Mouse (Mus musculus) layer of hippocampus, adult 11-12 months (tissue): ENCODE results near the gene Arrb2.
"Not testable (repeated sequence)": the region's sequence is repeated elsewhere in the genome, so short reads cannot be mapped to it uniquely, and the experiment has no call there.

Experiments
- DNase-seq: peaks from one replicate; pipeline ENCODE4 v3.0.0; 2022; ENCODE audit warnings: low spot score

Gene Arrb2

DNA sequence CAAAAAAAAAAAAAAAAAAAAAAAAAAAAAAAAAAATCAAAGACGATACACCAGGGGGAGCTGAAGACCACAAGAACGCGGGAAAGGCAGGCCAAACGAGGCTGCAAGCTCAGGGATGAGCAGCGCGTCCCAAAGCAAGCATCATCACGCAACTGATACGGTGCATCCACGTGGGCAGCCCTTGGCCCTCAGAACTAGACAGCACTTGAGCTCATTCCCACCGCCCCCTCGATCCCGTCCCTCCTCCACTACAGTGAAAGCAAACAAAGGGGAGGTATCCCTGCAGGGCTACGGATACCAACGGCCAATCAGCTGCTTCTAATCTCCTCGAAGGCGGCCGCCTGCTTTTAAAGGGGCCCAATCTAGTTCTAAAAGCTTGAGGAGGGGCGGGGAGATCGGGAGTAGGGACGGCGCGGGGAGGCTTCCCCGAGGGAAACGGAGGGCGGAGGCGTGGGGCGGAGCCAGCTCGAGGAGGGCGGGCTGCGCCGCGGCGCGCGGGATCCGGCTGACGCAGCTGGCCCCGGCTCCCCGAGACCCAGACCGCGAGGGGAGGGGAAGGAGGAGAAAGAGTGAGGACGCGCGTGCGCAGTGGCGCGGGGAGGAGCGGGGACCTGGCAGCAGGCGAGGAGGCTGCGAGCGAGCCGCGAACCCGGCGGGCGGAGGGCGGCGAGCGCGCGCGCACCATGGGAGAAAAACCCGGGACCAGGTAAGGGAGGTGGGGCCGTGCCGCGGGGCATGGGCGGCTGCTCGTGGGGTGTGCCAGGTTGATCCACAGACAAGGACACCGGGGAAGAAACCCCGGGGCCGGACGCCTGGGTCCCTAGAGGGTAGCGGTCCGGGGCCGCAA lies at the start of gene Arrb2:
TSS of gene Arrb2 (plus strand) at position 588 of the 847 bp plus-strand sequence.
- peak; percentile 97 for DNase-seq

DNA sequence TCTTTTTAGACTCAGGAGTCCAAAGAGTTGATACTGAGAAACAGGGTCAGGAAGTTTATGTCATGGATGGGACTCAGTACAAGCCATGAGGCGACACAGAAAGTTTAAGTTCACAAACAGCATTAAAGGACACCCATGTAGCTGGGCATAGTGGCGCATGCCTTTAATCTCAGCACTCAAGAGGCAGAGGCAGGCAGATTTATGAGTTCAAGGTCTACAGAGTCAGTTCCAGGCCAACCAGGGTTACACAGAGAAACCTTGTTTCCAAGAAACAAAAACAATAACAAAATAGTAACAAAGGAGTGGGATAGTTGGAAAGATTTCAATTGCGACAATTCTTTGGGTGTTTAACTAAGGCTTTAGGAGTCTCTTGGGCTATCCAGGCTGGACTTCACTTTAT lies 48.3 kb upstream of the Arrb2 start:
- DNase-seq, result no peak

DNA sequence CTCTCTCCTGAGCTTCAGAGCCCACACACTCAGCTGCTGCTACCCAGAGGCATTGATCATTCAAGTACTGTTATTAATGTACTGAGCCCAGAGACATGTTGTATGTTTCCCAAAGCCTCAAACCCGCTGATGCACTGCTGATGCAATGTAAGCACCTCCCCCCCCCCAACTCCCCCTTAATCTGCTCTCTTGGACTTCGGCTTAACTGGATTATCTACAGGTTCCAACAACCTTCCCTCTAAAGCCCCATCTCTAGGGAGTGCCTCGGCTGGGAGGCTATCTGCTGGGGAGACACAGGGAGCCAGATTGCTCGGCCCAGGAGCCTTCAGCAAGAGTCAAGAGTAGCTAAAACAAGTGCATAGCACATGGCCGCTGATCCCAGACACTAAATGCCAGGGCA lies 45.0 kb upstream of the Arrb2 start:
- no peak for DNase-seq

DNA sequence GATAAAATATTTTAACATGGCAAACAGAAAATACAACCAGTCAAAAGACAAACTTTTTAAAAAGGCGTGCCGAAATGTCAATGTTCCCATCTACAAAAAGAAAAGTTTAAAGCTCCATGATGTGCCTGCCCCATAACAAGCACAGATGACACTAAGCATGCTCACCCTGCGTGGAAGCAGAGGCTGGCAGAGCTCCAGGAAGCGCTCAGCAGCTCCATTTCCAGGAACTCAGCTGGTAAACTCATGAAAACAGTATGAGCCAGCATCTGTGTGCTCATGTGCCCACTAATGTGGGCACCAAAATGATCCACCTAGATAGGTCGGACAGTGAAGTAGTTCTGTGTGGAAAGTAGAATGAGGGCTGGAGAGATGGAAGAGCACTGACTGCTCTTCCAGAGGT lies 43.0 kb upstream of the Arrb2 start:
- DNase-seq, result peak; percentile 50

DNA sequence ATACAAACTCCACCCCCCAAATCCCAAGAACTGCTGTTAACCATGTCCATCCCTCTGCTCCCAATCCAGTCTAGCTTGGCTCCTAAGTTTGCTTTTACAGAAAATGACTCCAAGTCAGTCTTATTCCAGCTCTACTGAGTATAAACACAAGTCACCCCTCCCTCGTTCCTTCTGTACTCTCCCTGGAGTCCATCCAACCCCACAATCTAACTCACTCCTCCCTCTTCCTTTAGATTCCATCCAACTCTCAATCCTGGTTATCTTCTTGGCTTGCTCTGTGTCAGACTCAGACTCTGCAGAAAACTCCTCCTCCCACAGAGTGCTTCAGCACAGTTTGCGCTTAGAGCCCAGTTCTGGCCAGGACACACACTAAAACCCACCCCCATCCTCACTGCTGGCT lies 28.8 kb upstream of the Arrb2 start:
- DNase-seq, result no peak

DNA sequence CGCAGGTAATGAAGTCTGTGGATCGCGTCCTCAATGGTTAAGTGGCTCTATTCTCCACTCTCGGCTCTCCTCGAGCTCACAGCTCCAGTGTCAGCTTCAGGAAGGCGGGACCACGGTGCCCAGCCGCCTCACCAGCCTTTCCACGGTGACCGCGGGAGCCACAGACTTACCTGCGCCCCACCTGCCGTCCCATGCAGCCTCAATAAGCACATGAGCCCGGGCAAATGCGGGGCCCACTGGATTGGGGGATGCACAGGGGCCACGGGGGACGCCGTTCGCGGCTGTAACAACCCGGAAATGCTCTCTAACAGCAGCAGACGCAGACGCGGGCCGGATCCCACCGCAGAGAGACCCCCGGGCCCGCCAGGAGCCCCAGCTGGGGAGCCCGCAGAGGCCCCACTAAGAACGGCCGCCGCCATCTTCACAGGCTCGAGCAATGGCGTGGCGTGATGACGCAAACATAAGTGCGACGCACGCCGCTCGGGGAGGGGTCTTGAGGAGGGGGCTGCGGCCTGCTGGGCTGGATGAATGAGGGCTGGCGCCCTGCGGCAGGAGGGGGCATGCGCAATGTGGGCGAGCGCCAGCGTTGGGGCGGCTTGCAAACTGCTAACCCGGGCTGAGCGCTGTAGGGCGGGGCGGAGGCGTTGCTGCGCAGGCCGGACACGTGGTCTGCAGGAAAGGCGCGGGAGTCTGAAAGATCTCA lies 22.7 kb upstream of the Arrb2 start, which contains the start of gene Pelp1:
TSS of gene Pelp1 (minus strand) at position 438 of the 703 bp plus-strand sequence.
- peak; percentile 86 for DNase-seq

DNA sequence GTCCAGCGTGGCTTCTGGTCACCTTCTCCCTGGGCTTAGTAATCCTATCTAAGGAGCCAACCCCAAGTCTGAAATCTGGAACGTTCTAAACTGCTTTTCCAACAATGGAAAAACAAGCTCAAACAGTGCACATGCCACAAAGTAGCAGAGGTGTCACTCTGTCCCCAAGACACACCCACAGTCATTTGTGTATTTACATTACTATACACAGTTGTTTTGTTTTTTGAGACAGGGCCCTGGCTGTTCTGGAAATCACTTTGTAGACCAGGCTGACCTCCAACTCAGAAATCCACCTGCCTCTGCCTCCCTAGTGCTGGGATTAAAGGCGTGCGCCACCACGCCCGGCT lies 22.2 kb upstream of the Arrb2 start:
- DNase-seq, result no peak

DNA sequence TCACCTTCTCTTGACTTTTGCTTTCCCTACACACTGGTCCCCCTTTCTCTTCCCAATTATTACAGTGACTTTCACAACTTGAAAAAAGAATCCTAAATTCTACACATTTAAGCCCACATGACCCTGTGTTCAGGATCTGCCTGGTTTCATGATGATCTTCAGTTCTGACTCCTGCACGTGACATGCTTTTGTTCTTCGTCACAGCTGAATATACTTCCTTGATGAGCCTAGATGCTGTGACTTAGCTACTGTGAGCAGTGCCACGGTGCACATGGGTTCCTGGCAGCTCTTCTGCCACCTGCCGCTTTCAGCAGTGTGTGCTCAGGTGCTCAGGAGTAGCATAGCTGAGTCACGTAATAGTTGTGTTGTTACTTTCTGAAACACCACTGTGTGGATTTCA lies 19.8 kb upstream of the Arrb2 start:
- DNase-seq, result no peak

DNA sequence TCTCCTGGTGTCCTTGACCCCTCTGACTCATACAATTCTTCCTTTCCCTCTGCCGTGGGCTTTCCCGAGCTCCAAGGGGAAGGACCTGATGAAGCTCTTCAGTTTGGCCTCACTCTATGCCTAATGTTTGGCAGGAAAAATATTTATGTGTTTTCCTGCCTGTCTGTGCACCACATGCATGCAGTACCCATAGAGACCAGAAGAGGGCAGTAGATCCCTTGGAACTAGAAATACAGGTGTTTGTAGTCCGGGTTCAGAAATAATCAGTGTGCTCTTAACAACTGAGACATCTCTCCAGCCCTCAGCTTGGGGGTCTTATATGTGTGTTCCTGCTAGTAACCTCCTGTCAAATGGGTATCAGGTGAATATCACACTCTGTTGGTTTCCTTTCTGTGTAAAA lies 18.5 kb upstream of the Arrb2 start:
- peak; percentile 85 for DNase-seq

DNA sequence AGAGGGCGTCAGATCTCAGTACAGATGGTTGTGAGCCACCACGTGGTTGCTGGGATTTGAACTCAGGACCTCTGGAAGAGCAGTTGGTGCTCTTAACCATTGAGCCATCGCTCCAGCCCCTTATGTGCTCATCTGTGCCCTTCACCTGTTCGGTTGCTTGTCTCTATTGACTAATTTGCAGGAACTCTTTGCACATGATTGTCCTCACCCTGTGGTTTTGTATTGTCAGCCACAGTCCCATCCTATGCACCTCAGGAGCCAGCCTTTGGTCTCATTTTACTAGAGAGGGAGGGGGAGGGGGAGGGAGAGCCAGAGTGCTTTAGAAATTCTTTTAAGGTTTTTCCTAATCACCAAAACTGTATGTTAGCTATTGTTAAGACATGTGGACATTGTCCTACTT lies 14.2 kb upstream of the Arrb2 start:
- no peak for DNase-seq

DNA sequence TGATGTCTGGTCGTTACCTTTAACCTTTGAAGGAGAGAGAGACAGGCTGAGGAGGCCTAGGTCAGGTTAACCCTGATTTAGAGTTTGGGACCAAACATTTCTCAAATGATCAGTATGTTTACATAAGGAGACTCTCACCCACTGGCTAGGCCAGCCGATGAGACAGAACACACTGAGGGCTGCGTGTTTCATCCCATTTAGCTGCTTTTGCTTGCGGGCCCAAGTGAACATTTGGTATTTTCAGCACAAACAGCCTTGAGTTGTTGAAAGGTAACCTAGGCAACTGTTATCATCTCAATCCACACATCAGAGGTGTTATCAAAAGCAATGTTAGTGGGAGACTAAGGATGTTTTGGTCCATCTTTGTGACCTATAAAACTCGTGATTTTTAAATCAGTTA lies 12.9 kb upstream of the Arrb2 start:
- DNase-seq, result no peak

DNA sequence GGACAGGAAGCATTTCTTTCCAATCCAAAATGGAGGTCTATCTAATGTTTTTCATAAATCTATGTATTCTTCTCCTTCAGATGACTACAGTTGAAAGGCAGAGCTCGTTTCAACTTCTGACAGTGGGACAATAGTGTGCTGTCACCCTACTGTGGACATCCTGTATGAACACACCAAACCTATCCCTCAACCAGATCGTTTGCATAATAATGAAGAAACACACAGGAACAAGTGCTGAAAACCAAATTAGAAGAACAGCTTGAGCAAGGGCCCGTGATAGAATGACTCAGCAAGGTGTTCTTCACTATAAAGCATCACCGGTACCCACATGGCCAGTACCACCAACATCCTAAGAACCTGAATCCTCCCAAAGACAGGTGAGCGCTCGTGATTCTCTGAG lies 5.8 kb upstream of the Arrb2 start:
- DNase-seq, result not testable (repeated sequence)

DNA sequence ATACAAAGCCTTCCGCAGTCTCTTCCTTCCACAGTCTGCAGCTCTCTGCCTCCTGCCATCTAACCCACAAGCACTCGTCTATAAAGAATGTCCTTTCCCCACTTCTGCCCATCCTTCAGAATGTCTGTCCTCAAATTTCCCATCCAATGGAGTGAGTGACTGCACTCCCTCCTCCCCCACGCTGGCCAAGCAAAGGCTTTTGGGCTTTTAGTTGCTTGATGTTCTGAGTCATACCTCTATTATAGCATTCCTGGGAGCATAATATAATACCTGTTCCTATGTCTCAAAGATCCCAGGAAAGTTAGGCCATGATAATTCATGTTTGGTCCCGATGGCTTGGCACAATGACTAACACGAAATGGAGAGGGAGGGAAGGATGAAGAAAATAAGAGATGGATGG lies 861 bp upstream of the Arrb2 start:
- DNase-seq, result no peak

DNA sequence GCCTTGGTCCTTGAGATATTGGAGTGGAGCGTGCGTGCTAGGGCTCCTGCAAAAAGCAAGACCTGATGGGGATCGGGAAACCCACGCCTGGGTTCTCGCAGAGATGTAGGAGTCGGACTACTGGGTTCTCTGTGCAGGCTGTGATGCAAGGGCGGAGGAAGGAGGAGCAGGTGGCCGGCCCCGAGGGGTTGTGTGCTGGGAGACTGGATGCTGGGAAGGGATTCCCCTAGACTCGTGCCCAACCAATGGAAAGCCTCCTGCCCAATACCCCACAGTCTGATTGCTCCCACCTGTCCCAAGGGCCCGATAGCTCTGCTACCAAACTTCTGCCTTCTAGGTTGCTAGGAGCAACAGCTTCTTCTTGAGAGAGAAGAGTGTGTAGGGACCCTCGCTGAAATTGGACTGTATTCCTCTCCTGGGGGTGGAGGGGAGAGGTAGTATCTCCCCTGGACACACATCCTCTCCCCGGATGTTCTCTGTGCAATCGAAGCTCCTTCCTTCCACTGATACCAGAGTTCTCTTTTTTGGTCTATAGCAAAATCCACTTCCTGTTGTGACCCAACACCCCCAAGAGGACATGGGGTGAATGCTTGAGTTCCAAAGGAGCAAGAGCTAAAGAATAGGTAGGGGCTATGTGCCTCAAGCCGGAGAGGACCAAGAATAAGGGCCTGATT lies 597 bp downstream of the Arrb2 start:
- DNase-seq, result peak; percentile 71

DNA sequence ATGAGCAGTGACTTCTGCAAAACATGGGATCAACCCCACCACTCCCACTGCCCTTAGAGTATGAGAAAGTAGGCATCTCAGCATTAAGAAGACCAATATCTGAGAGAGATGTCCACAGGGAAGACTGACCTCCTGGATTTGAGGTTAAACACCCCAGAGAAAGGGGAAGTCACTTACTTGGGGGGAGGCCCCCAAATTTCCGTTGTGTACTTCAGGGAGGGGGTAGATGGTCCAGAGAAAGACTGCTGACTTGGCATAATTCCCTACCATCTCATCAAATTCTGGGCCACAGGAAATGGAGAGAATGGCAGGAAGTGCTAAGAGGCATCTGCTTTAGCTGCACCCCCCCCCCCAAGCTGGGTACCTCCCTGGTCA lies 1.1 kb downstream of the Arrb2 start:
- no peak for DNase-seq

DNA sequence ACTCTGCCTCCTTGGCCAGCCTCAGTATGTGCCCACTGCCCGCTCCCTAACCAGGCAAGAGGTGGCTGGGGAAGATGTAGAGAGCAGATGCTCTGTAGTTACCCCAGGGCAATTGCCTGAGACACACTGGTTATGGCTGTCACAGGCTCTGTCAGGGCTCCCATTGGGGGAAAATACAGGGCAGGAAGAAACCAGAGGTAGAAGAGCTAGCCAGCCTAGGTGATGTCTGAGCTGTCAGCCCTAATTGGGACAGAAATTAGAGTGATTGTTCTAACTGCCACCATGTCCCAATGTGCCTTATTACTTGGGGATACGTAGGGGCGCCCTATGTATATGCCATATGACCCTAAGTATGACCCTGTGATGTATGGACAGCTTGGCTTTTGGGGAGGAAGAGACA lies 1.5 kb downstream of the Arrb2 start:
- DNase-seq, result no peak

DNA sequence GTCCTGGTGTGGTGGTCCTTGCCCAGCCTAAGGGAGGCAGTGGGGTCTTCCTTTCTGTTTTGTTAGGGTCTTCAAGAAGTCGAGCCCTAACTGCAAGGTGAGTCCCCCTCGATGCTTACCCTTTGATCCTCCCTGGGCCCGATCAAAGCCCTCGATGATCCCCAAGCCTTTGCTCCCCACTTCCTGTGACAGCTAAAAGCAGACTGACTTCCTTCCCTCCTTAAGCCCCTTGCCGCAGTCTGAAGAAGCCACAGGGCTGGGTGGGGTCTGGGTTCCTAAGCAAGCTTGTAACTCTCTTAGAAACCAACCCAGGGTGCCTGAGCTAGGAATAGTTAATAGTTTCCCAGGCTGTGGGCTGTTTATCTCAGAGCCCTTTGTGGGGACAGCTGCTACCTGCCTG lies 3.0 kb downstream of the Arrb2 start:
- DNase-seq, result no peak

DNA sequence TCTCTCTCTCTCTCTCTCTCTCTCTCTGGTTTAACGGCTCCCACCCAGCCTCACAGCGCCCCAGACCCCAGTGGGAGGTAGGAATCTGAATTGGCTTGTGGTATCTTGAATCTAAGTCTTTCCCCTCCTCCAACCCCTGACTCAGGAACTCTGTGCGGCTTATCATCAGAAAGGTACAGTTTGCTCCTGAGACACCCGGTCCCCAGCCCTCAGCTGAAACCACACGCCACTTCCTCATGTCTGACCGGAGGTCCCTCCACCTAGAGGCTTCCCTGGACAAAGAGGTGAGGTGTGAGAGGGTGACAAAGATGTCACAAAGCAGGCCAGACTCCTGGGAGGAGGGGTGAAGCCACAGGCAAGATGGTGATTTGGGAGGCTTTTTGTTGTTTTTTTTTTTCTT lies 5.0 kb downstream of the Arrb2 start:
- no peak for DNase-seq

DNA sequence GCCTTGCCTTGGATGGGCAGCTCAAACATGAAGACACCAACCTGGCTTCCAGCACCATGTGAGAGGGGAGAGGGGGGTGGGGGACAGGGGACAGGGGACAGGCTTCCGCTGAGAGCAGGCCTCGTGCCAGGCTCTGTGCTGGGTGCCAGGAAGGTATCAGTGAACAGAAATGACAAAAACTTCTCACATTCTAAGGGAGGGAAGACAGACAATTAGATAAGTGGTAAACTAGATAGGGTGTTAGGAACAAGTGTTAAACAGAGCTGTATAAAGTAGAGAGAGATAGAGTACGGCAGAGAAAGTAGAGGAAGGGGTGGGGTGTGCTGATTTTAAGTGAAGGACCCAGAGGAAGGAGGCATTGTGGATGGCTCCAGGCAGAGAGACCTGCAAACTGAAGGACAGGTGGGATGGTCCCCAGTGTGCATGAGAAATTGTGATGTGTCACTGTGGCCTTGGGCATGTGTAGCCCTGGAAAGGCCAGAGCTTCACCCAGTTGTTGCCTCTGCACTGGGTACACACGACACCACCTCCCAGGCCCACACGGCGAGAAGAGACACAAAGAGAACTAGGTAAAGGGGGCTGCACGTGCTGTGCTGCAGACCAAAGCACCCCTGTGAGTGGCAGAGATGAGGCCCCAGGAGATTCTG lies 6.4 kb downstream of the Arrb2 start:
- no peak for DNase-seq

DNA sequence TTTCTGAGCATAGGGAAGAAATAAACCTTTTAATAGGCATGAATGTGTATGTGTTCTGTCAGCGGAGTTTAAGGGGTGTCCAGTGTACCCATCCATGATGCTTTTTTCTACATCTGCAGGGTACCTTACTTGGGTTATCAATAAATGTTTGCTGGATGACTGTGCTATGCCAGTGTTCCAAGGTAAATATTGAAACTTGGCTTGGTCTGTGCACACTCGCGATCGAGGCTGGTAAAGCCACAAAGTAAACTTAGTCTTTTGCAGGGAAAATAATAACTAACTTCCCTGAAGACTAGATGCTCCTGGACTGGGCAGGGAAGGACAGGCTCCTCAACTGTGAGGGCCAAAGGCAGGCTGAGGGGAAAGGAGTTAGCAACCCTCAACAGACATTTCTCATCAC lies 8.2 kb downstream of the Arrb2 start:
- DNase-seq, result no peak

DNA sequence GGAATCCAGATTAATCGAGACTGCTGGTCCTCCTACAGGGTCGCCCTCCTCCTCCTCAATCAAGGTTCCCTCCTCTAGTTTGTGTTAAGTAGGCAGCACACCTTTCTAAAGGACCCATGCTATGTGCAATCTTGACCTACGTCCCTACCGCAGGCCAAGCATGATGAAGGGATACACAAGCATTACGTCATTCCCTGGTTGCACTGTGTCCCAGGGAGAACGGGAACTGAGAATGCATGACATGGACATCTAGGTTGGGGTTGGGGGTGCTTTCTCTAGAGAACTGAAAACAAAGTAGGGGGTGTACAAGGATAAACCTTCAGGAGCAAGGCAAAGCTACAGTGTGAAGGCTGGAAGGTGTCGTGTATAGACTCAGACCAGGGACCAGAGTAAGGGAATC lies 9.4 kb downstream of the Arrb2 start:
- no peak for DNase-seq

DNA sequence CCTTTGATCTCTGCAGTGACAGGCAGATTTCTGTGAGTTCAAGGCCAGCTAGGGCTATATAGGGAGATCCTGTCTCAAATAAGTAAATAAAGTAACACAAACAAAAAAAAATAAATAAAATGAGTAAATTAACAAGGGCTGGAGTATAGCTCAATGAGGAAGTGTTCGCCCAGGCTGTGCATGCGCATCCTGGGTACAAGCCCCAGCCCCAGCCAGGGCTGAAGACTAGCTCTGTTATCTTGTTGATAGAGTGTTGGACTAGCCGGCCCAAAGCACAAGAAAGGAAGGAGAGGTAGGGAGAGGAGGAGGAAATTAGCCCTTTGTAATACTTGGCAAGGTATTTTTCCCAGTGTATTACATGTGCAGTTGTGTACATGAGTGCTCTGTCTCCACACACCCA lies 11.5 kb downstream of the Arrb2 start:
- DNase-seq, result no peak

DNA sequence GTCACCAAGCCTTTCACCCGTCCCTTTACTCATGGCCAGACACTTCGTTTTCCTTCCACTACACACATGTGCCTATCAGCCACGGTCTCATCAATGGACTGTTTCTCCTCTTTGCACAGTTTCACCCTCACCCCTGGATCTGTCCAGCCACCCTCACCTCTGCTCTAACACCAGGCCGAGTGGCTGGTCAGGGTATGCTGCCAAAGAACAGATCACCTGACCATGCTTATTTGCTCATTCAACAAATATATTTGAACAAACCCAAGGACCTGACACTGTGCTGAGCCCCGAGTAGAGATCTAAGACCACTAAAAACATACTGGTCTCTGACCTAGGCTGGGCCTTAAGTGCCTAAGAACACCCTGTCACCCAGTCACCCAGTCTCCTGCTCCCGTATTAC lies 12.2 kb downstream of the Arrb2 start:
- DNase-seq, result no peak
